12 mouse cellular contexts compared by ENCODE assay signal in the genomic region with DNA sequence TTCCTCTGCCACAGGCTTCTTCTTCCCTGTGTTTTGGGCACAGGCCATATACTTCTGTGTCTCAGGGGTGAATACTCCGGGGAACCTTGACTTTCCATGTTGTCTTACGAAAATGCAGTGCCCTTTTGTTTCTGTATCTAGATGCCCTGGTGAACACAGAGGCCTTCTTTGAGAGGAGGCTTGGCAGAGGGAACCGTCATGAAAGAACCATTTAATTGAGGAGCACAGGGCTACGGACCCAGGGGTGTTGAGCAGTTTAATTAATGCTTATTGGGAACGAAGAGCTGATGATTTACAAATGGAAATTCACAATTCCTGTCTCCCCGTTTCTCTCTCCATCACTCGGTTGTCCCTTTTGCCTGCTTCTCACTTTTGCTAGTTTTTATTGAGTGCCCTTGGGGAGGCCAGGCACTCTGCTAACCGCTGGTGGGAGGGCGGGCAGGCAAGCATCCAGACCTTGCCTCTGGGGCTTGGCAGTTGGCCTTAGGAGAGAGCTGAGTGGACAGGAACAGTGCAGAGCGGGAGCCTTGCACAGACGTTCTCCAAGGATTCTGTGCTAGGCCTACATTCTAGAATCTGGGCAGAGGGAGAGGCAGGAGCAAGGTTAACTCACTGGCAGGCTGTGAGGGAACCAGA. TPM values are rescaled to one million over a fixed set of nuclear protein-coding genes. Genes with fewer than 3 reads are reported as not detected.
A peak's percentile ranks its signal among the peaks of the same experiment; 100 is the strongest.
DNase-seq lines count a peak whose midpoint lies in the region; ATAC-seq and TF ChIP-seq lines count a peak whose summit lies in the region.
"Had no signal": no experiment of that assay in that cellular context is flagged by ENCODE, and none has a peak within 500 bp of the region (broad histone marks: within the 10 kb centered on the region; RNA-seq: fewer than 3 reads in every experiment).

No protein-coding gene starts in this region.

- H3K4me3 ChIP-seq in heart, embryonic 12.5 days, result no peak overlapping the region
- H3K4me3 ChIP-seq in cortical plate, adult 2 months (ENCODE audit: insufficient read depth, low read length), result no peak overlapping the region
- H3K4me3 ChIP-seq: erythroblast, embryonic 14.5 days; hindbrain, embryonic 12.5 days had no signal

- H3K36me3 ChIP-seq in heart, embryonic 12.5 days, result no peaks in the 10 kb centered on the region
- H3K36me3 ChIP-seq: hindbrain, embryonic 12.5 days had no signal

- 70% methylated on average over 11 of the region's 11 CpGs for WGBS in heart, embryonic 12.5 days

- intact Hi-C loops in heart, postnatal 10 days (cut with DNase I), result no loop called here

- TF ChIP-seq POLR2A in cortical plate, adult 2 months (IDR thresholded peaks at IDR 0.05; ENCODE audit: extremely low read depth, insufficient read depth, low read length), result no peak

- H3K4me1 ChIP-seq in heart, embryonic 12.5 days (replicated peaks), result peaks cover 9% of the 10 kb centered on the region
- H3K4me1 ChIP-seq in cortical plate, adult 2 months (ENCODE audit: control insufficient read depth, insufficient read depth, low read length), result no peaks in the 10 kb centered on the region
- H3K4me1 ChIP-seq: hindbrain, embryonic 12.5 days had no signal

- H3K9ac ChIP-seq in heart, embryonic 12.5 days, result no peak overlapping the region
- H3K9ac ChIP-seq: hindbrain, embryonic 12.5 days; liver, postnatal 0 days had no signal

- TF ChIP-seq CTCF in cortical plate, adult 2 months (IDR thresholded peaks at IDR 0.05; ENCODE audit: extremely low read depth, insufficient read depth, low read length), result no peak

- no peaks in the 10 kb centered on the region for H3K9me3 ChIP-seq in heart, embryonic 12.5 days (replicated peaks)
- H3K9me3 ChIP-seq: hindbrain, embryonic 12.5 days had no signal

- H3K4me2 ChIP-seq in heart, embryonic 12.5 days, result no peak overlapping the region
- H3K4me2 ChIP-seq: hindbrain, embryonic 12.5 days had no signal

- peak; percentile 14 to 17 for DNase-seq in heart, postnatal 10 days
- peak; percentile 75 for DNase-seq in ovary, adult 18-20 months (ENCODE audit: low spot score)
- no peak for DNase-seq in ovary, postnatal 14 days (ENCODE audit: low spot score)
- DNase-seq in testis, postnatal 14 days (ENCODE audit: low spot score), result peak; percentile 52
- no peak for DNase-seq in frontal cortex, postnatal 36 days (ENCODE audit: low spot score in 2 of 2)
- DNase-seq: cerebellum, adult 8-10 months; liver, postnatal 0 days had no signal

- no peak for ATAC-seq in heart, embryonic 12.5 days (ENCODE audit: insufficient number of reproducible peaks, low FRiP score)
- ATAC-seq: liver, postnatal 0 days had no signal

- H3K27ac ChIP-seq in heart, embryonic 12.5 days (ENCODE audit: poor library complexity, severe bottlenecking), result no peak overlapping the region
- peak overlapping the region; percentile 27; the same call in 1 of the 2 replicates for H3K27ac ChIP-seq in cortical plate, adult 2 months (ENCODE audit: insufficient read depth, low read length)
- H3K27ac ChIP-seq: hindbrain, embryonic 12.5 days; stomach, postnatal 0 days had no signal

- H3K27me3 ChIP-seq in heart, embryonic 12.5 days (replicated peaks), result no peaks in the 10 kb centered on the region
- H3K27me3 ChIP-seq: hindbrain, embryonic 12.5 days had no signal

RNA-seq across cellular contexts. Expression of a gene that starts 18.4 kb away (rescaled TPM):
- total RNA-seq in heart, postnatal 10 days (2021), result under 1 TPM in 1 of 2 experiments, not detected in 1; 0.29 TPM
- polyA plus RNA-seq in heart, embryonic 12.5 days (2016; fragmentation: Nextera tagmentation; extraction: Ambion mirVana), result 2.6 and 3.8 TPM in 2 replicates
- 13.4 and 14.2 TPM in 2 replicates for polyA plus RNA-seq in cortical plate, adult 2 months (2012; rRNA removed)
- polyA plus RNA-seq: erythroblast, embryonic 14.5 days; liver, postnatal 0 days had no signal

Comparison
In these comparisons a context has a peak if more than half of its experiments do, and no peak if none do; other contexts are left out.
1. DNase-seq: peak in heart, postnatal 10 days (2 of 2), ovary, adult 18-20 months (single experiment) and testis, postnatal 14 days (single experiment); none in ovary, postnatal 14 days (single experiment) and frontal cortex, postnatal 36 days (0 of 2).